Mouse (Mus musculus) megakaryocyte, embryonic 14.5 days (primary cell): ENCODE measurements at regions not wholly inside any gene's neighbourhood (a gene's known extent, or its start where the extent isn't known, plus 50 kb on each side); places are given as distances from the start of the nearest gene placed in this dataset.

Source experiments
- FLI1 ChIP-seq: IDR thresholded peaks from 2 replicates; pipeline ENCODE4 v1.6.1; 2012; ENCODE audit warnings: low read length, inconsistent platforms, mixed read lengths
- GATA1 ChIP-seq: IDR thresholded peaks from 3 replicates; pipeline ENCODE4 v1.6.1; 2012; ENCODE audit warnings: mixed read lengths, low read length, inconsistent platforms, borderline replicate concordance

GRCm38 (mm10) chr3:146348921-146349320 is 55.5 kb upstream of the Ssx2ip start:
- TF ChIP-seq GATA1: no peak
- TF ChIP-seq FLI1: no peak
